Mouse (Mus musculus) forebrain, embryonic 10.5 days (tissue): ENCODE measurements around the gene Tdp1. TPM values are rescaled to one million over a fixed set of nuclear protein-coding genes. Genes with fewer than 3 reads are reported as not detected.

Experiments
- DNase-seq: peaks from one replicate; pipeline ENCODE4 v3.0.0-alpha.2; 2017; ENCODE audit warnings: low spot score; ENCODE audit errors: extremely low spot score
- H3K27ac ChIP-seq: fragments of 300-500 bp; sonication (generic); 2 replicates; pipeline ENCODE4 v1.5.1; 2016; ENCODE audit warnings: mild to moderate bottlenecking
- H3K27me3 ChIP-seq: fragments of 300-500 bp; sonication (generic); 2 replicates; pipeline ENCODE4 v1.6.1; 2016; ENCODE audit warnings: mild to moderate bottlenecking; ENCODE audit not compliant: poor library complexity, severe bottlenecking
- H3K36me3 ChIP-seq: fragments of 300-500 bp; sonication (generic); replicated peaks from 2 replicates; pipeline ENCODE4 v1.6.1; 2016; ENCODE audit warnings: mild to moderate bottlenecking, moderate library complexity
- H3K4me1 ChIP-seq: fragments of 300-500 bp; sonication (generic); 2 replicates; pipeline ENCODE4 v1.6.1; 2016
- H3K4me3 ChIP-seq: fragments of 300-500 bp; sonication (generic); 2 replicates; pipeline ENCODE4 v1.5.1; 2016; ENCODE audit warnings: mild to moderate bottlenecking, moderate library complexity
- H3K9me3 ChIP-seq: fragments of 300-500 bp; sonication (generic); 2 replicates; pipeline ENCODE4 v1.6.1; 2016; ENCODE audit warnings: mild to moderate bottlenecking, moderate library complexity
- whole genome bisulfite sequencing: fragments of 180-500 bp; shearing (Covaris S2); methylation state at CpG from one replicate; pipeline ENCODE4 v1.1.7; 2016; 5-methylcytosine and 5-hydroxymethylcytosine counted together
- polyA plus RNA-seq: library from polyadenylated mRNA; unstranded; fragments of >200 nt; fragmentation: Nextera tagmentation; extraction: Ambion mirVana; gene quantifications from 2 replicates; pipeline ENCODE4 v1.2.1, GENCODE M21; 2016

Gene Tdp1
- polyA plus RNA-seq, 1 experiment from 2014 or later, result 90.5 TPM

GRCm38 (mm10) chr12:99902867-99903370 lies 18.6 kb downstream of the Tdp1 start:
- Histone ChIP-seq H3K27me3 (no peaks in the 10 kb centered on the region), H3K36me3 (peaks cover 89% of the 10 kb centered on the region), H3K27ac (no peak overlapping the region), H3K4me1 (peaks cover 5% of the 10 kb centered on the region; the same call in 1 of the 2 replicates), H3K9me3 (no peaks in the 10 kb centered on the region), H3K4me3 (no peak overlapping the region)
- DNase-seq, result no peak
- WGBS, result 77% methylated on average over 4 of the region's 4 CpGs

DNA sequence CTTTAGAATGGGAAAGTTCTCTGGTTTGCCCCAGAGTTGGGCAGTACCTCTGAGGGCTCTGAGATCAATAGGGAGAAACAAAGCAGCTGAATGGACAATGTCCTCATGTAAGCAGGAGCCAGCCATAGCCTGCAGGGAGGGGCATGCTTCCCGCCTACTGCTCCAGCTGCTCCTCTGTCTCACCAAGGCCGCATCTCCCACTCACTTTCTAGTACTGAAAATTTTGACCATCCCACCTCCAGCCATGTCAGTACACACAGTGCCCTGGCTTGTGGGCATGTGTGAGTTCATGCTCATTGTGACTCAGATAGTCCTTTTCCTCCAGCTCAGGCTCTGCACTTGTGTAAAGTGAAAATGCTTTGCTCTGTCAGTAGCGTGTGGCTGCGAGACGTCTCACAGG lies 20.2 kb downstream of the Tdp1 start:
- Histone ChIP-seq H3K27ac (no peak overlapping the region), H3K4me3 (no peak overlapping the region), H3K9me3 (no peaks in the 10 kb centered on the region), H3K36me3 (peaks cover 86% of the 10 kb centered on the region), H3K4me1 (peaks cover 5% of the 10 kb centered on the region; the same call in 1 of the 2 replicates), H3K27me3 (no peaks in the 10 kb centered on the region)
- WGBS, result 91% methylated on average over 5 of the region's 5 CpGs
- no peak for DNase-seq

GRCm38 (mm10) chr12:99911466-99911865 lies 27.1 kb downstream of the Tdp1 start:
- Histone ChIP-seq H3K27me3 (no peaks in the 10 kb centered on the region), H3K9me3 (no peaks in the 10 kb centered on the region), H3K4me3 (no peak overlapping the region), H3K4me1 (no peaks in the 10 kb centered on the region), H3K36me3 (peaks cover 91% of the 10 kb centered on the region), H3K27ac (no peak overlapping the region)
- 89% methylated on average over 12 of the region's 12 CpGs for WGBS
- DNase-seq, result no peak

GRCm38 (mm10) chr12:99917800-99918427 lies 33.6 kb downstream of the Tdp1 start:
- Histone ChIP-seq H3K27ac (no peak overlapping the region), H3K9me3 (no peaks in the 10 kb centered on the region), H3K27me3 (no peaks in the 10 kb centered on the region), H3K36me3 (peaks cover 92% of the 10 kb centered on the region), H3K4me3 (no peak overlapping the region), H3K4me1 (peaks cover 3% of the 10 kb centered on the region)
- 93% methylated on average over 15 of the region's 15 CpGs for WGBS
- DNase-seq, result no peak

- WGBS, result 88% methylated on average over 3 of the region's 3 CpGs
- no peak overlapping the region for H3K4me3 ChIP-seq
- H3K27ac ChIP-seq, result no peak overlapping the region
- H3K4me1 ChIP-seq, result peaks cover 17% of the 10 kb centered on the region
- no peak for DNase-seq
- H3K9me3 ChIP-seq, result no peaks in the 10 kb centered on the region
- peaks cover 82% of the 10 kb centered on the region for H3K36me3 ChIP-seq
- no peaks in the 10 kb centered on the region for H3K27me3 ChIP-seq
Observed at GRCm38 (mm10) chr12:99919636-99920035, 35.3 kb downstream of the Tdp1 start.

GRCm38 (mm10) chr12:99921045-99921444 lies 36.7 kb downstream of the Tdp1 start:
- Histone ChIP-seq H3K9me3 (no peaks in the 10 kb centered on the region), H3K4me1 (peaks cover 20% of the 10 kb centered on the region), H3K36me3 (peaks cover 82% of the 10 kb centered on the region), H3K4me3 (no peak overlapping the region), H3K27ac (no peak overlapping the region), H3K27me3 (no peaks in the 10 kb centered on the region)
- 94% methylated on average over 3 of the region's 3 CpGs for WGBS
- no peak for DNase-seq

GRCm38 (mm10) chr12:99923131-99923606 lies 38.9 kb downstream of the Tdp1 start:
- WGBS, result 22% methylated on average over 5 of the region's 5 CpGs
- no peaks in the 10 kb centered on the region for H3K9me3 ChIP-seq
- peak; percentile 39 for DNase-seq
- peaks cover 21% of the 10 kb centered on the region for H3K4me1 ChIP-seq
- peaks cover 82% of the 10 kb centered on the region for H3K36me3 ChIP-seq
- H3K4me3 ChIP-seq, result no peak overlapping the region
- H3K27me3 ChIP-seq, result no peaks in the 10 kb centered on the region
- H3K27ac ChIP-seq, result peak overlapping the region; percentile 77

DNA sequence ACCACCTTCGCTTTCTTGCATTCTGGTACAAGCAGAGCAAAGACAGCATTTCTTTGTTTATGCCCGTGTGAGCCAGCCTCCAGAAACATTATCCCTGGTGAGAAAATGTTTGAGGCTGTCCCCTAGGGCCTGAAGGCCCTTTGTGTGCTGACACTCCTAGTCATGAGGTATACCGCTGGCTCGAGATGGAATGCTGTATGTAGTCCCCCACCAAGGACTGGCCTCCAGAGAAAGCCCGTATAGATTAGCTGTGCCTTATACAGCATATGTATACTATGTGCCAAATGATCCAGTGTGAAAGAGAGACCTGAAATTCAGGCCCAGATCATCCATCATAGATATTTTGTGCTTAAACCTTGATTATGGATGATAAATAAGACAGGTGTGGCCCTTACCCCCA lies 39.4 kb downstream of the Tdp1 start:
- Histone ChIP-seq H3K4me1 (peaks cover 21% of the 10 kb centered on the region), H3K27me3 (no peaks in the 10 kb centered on the region), H3K9me3 (no peaks in the 10 kb centered on the region), H3K36me3 (peaks cover 77% of the 10 kb centered on the region), H3K27ac (peak overlapping the region; percentile 77), H3K4me3 (no peak overlapping the region)
- DNase-seq, result no peak
- WGBS, result 54% methylated on average over 5 of the region's 5 CpGs

- Histone ChIP-seq H3K27ac (no peak overlapping the region), H3K4me1 (peaks cover 15% of the 10 kb centered on the region), H3K27me3 (no peaks in the 10 kb centered on the region), H3K36me3 (peaks cover 62% of the 10 kb centered on the region), H3K4me3 (no peak overlapping the region), H3K9me3 (no peaks in the 10 kb centered on the region)
- no peak for DNase-seq
- WGBS, result 92% methylated on average over 7 of the region's 7 CpGs
Observed at GRCm38 (mm10) chr12:99928311-99928710, 44.0 kb downstream of the Tdp1 start.

DNA sequence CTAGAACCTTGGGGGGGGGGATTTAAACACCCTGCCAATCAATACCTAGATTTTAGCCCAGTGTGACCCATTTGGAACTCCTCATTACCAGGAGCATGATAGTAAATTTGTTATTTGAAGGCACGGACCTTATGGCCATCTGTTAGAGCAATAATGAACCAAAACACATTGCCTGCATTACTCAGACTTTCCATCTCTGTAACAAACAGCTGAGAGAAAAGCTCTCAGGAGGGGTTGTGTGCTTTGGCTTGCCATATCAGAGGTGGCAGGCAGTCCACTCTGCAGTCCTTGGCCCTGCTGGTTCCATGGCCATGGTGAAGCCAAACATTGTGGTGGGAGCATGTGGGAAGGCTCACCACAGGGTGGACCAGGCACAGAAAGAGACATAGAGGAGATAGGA lies 44.8 kb downstream of the Tdp1 start:
- Histone ChIP-seq H3K27me3 (no peaks in the 10 kb centered on the region), H3K4me3 (no peak overlapping the region), H3K36me3 (peaks cover 70% of the 10 kb centered on the region), H3K4me1 (peaks cover 6% of the 10 kb centered on the region), H3K9me3 (no peaks in the 10 kb centered on the region), H3K27ac (no peak overlapping the region)
- DNase-seq, result no peak
- WGBS, result 95% methylated on average over 1 of the region's 1 CpGs

DNA sequence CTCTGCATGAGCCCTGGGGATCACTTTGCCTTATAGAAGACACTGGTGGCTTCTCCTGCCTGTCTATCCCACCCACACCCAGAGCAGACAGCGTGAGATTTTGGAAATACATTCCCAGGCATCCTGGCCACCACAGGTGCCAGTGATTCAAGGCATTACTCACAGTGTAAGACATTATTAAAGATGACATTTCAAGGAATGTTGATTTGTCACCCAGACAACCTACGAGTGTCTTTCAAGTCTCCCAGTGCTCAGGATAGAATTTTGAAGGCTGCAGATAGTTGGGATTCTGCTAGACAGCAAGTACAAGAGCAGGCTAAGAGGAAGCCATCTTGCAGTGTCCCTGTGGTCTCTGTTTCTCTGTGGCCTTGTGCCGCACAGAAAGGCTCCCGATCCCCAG lies 47.9 kb downstream of the Tdp1 start:
- Histone ChIP-seq H3K36me3 (peaks cover 71% of the 10 kb centered on the region), H3K4me1 (no peaks in the 10 kb centered on the region)

DNA sequence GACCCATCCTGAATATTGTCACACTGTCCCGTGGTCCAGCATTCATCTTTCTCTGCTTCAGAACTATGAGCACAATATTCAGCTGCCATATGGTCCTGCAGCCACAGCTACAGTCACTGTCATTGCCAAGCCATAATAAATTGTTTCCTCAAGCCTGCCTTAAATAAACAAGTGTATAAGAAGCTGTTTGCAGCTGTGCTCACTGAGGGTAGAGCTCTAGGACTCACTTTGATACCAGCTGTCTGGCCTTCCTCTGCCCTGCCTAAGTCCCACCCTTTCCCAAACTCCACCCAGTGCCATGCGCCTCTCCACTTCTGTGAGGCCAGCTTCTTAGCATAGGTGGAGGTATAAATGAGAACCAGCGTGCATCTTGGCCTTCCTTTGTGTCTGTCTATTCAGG lies 49.3 kb downstream of the Tdp1 start:
- no peaks in the 10 kb centered on the region for H3K27me3 ChIP-seq
- no peak overlapping the region for H3K4me3 ChIP-seq
- H3K9me3 ChIP-seq, result no peaks in the 10 kb centered on the region
- H3K27ac ChIP-seq, result no peak overlapping the region
- WGBS, result 96% methylated on average over 3 of the region's 3 CpGs
- H3K36me3 ChIP-seq, result peaks cover 76% of the 10 kb centered on the region
- DNase-seq, result no peak
- H3K4me1 ChIP-seq, result no peaks in the 10 kb centered on the region

More for the DNA sequence above, 47.9 kb downstream of the Tdp1 start:
- WGBS, result 91% methylated on average over 4 of the region's 4 CpGs
- Histone ChIP-seq H3K27ac (no peak overlapping the region), H3K27me3 (no peaks in the 10 kb centered on the region), H3K4me3 (no peak overlapping the region), H3K9me3 (no peaks in the 10 kb centered on the region)
- DNase-seq, result no peak

GRCm38 (mm10) chr12:99935403-99935802 lies 51.1 kb downstream of the Tdp1 start:
- WGBS, result 93% methylated on average over 8 of the region's 8 CpGs
- peaks cover 83% of the 10 kb centered on the region for H3K36me3 ChIP-seq

More at GRCm38 (mm10) chr12:99935403-99935802, 51.1 kb downstream of the Tdp1 start:
- DNase-seq, result no peak
- Histone ChIP-seq H3K27ac (no peak overlapping the region), H3K9me3 (no peaks in the 10 kb centered on the region), H3K4me1 (no peaks in the 10 kb centered on the region), H3K27me3 (no peaks in the 10 kb centered on the region), H3K4me3 (no peak overlapping the region)
